Mouse (Mus musculus): ENCODE data around the gene Snrpd3.

DNA sequence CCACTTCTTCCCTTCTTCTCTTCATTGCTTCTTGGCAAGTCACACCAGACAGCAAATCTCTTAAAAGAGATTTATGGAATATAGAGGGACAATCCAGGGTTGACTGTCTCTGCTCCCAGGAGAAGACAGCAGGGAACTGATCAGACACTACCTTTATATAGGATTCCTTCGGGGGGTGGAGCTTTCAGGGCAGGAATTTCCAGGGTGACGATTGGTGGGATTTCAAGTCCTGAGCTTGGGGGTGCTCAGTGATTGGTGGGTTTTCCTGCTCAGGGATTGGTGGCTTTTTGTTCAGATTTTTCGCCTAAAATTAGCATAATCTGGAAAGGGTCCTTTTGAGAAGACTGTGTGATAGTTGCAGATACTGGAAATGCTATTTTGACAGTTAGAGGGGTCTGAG is 30.2 kb upstream of the Snrpd3 start:
- TF ChIP-seq GATA1 (IDR thresholded peaks at IDR 0.05; ENCODE audit: low read length) (no peak), TAL1 (IDR thresholded peaks at IDR 0.05; ENCODE audit: low read length) (no peak)

Measured in erythroblast, embryonic 14.5 days (primary cell).